Mouse (Mus musculus) T-cell, adult 2 months (primary cell): ENCODE results near the gene Galt.
"Not testable (repeated sequence)": the region's sequence is repeated elsewhere in the genome, so short reads cannot be mapped to it uniquely, and the experiment has no call there.

Source experiments
- DNase-seq: peaks from one replicate; pipeline ENCODE4 v3.0.0; 2022; ENCODE audit warnings: low spot score

Galt gene

DNA sequence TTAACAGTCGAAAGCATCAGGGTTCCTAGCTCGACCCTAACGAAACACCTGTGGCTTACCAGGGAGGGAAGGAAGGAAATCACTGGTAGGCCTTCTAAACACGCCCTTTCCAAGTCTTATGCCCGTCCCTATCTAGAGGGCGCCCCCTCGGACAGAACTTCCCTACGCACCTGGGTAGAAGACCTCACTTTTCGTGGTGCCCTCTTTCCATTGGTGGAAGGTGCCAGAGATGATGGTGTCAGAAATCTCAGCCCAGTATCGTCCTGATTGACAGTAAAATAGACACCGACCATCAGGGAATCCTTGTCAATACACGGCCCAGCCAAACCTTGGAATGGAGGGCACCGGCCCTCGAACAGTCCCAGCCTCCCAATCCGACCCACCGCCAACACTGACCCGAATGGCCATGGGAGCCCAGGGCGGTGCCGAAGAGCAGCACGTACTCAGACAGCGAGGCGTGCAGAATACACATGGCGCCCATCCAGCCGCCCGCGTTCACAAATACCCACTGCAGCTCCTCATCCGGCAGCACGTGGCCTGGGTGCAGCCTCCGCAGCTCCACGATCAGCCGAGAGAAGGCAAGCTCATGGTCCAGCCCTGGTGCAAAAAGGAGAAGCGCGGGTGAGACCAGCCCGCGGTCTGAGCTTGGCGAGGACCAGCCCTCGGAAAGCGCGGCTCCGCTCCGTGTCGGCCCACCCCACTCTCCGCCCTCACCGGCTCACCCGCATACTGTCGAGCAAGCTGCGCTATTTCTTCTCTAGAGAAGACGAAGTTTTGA is 14.5 kb upstream of the Galt start:
- DNase-seq = peak; percentile 20

DNA sequence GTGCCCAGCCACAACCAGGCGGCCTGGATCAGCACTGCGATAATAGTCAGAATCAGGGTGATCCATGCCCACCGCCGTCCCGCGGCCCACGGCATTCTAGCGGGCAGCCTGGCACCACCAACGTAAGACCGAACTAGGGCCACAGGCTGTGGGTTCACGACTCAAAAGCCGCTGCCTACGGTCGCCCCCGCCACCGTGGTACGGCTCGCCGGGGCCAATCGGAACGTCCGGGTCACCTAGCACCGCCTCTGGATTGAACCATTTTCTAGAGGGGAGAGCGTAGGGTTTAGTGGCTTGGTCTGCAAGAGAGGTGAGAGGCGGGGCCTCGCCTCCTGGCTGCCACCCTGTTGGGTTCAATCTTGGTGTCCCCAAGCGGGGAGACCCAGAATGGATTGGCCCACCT is 13.9 kb upstream of the Galt start:
- DNase-seq = peak; percentile 93

DNA sequence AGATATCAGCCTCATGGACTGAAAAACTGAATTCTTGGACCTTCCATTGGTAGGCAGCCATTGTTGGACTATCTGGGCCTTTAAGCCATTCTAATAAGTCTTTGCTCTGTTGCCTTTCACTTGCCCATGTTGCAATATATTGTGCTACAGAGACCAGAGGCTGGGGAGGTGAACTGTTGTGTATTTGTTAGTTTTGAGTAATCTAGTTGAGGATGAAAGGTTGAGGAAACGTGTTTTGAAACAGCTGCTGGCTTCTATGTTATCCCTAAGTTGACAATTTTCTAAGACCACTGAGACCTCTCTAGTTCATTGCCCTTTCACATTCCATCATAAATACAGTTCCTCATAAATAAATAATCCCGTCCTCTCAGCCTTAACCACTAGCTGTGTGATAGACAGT is 10.9 kb upstream of the Galt start:
- no peak for DNase-seq

DNA sequence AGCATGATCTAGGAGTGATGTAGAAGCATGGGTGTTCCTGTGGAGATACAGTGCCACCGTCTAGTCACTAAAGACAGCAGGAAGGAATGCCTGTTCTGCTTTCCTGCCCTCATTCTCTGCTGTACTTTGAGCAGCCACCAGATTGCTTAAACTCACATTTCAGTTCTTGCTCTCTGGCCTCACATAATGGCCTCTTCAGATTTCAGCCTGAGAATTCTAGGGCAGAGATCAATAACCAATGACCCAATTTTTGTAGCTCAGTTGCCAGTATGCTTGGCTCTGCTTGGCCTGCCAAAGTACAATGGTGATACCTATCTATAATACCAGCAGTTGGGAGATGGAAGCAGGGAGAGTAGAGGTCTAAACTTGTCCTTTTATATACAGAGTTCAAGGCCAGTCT is 10.0 kb upstream of the Galt start:
- DNase-seq = no peak

DNA sequence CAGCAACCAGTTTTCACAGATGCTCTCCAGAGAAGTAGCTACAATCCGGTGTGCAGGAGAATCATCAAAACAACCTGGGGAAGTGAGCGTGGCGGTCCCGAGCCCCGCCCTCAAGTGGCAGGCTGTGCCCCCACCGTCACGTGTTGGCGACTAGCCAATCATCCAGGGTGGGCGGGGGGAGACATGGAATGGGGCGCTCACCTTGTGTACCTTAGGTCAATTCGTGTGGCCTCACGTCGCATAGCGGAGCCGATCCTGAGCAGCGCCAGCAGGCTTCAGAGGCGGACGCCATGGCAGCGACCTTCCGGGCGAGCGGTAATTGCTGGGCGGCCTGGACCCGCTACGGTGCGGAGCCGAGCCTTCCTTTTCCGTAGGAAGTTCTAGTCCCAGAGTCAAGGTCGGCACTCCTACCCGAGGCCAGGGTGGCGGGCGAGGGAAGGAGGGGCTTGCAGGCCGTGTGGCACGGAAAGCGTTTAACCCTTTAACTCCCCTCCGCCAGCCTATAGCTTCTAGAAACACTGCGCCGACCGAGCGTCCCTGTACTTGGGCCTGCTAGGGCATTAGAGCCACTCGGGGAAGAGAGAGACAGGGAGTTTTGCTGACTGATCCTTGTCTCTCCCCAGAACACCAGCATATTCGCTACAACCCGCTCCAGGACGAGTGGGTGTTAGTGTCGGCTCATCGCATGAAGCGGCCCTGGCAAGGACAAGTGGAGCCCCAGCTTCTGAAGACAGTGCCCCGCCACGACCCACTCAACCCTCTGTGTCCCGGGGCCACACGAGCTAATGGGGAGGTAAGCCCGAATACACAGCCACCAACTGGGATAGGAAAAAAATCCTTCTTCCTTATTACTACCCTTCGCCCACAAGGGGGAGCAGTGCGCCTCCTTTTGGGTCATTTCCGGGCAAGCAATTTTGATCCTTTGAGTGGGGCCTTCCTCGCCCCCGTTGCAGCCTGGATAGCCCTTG is 594 bp downstream of the Galt start, which contains the start of gene Sigmar1:
TSS of gene Sigmar1 (minus strand) at position 820 of the 968 bp plus-strand sequence.
- peak; percentile 90 for DNase-seq

DNA sequence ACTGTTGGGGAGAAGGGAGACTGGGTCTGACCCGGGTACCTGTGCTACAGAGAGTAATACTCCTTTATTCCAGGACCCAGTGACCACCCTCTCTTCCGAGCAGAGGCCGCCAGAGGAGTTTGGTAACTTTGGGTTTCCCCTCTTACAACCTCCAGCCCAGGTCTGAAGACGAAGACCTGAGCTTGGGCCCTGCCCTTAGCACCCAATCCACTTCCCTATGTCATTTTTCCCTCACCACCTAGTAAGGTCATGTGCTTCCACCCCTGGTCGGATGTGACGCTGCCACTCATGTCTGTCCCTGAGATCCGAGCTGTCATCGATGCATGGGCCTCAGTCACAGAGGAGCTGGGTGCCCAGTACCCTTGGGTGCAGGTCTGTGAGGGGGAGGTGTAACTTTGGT is 1.4 kb downstream of the Galt start:
- DNase-seq = no peak

DNA sequence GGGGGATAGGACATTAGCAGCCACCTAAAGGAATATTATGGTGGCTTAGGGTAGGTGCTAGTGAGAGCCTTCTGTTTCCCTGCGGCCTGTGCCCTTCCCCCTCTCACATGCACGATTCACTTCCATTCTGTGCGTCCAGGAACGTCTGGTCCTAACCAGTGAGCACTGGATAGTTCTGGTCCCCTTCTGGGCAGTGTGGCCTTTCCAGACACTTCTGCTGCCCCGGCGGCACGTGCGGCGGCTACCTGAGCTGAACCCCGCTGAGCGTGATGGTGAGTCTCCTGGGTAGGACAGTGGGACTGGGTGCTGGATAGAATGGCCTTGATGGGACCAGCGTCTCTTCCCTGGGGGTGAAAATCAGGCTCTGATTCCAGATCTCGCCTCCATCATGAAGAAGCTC is 2.3 kb downstream of the Galt start:
- DNase-seq = no peak

DNA sequence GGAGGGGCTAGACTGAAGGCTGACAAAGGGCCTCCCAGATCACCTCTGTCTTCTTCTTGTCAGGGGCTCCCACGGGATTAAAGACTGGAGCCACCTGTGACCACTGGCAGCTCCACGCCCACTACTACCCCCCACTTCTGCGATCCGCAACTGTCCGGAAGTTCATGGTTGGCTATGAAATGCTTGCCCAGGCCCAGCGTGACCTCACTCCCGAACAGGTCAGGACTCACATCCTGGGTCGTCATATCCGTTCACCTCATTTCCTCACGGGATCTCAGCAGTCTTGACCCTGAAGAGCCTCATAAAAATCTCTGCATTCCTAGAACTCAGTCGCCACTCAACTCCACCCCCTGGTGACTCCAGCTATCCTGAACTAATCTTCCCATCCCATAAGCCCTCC is 3.0 kb downstream of the Galt start:
- no peak for DNase-seq

DNA sequence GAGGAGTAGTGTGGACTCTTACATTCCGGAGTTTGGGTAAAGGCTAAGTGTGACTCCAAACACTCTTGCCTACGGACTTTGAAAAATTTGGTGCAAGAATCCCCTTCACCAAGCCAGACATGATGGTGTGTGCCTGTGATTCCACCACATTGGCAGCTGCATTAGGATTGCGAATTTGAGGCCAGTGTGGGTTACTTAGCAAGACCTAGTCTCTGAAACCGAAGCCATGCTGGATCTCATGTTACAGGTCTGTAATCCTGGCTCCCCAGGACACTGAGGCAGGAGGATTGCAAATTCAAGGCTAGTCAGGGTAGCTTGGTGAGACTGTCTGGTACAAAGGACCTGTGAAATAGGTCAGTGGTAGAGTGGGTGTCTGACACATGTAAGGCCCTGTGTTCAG is 3.7 kb downstream of the Galt start:
- DNase-seq = no peak

DNA sequence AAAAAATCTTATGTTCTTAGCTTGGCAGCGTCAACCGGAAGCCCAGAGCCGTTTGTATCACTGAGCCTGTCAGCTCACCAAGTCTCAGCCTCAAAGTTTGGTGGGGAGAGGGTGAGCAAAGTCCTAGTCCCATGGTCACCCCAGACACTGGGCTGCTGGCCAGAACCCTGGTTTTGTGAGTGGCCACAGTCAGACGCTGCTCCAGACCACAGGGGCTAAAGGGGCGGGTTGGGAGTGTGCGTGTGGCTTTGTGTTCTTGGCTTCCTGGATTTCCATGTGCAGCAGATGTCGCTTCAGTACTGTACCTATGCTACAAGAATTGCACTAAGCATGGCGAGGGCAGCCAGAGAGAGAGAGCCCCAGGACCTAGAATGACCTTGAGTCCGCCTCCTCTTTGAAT is 4.2 kb downstream of the Galt start:
- no peak for DNase-seq

DNA sequence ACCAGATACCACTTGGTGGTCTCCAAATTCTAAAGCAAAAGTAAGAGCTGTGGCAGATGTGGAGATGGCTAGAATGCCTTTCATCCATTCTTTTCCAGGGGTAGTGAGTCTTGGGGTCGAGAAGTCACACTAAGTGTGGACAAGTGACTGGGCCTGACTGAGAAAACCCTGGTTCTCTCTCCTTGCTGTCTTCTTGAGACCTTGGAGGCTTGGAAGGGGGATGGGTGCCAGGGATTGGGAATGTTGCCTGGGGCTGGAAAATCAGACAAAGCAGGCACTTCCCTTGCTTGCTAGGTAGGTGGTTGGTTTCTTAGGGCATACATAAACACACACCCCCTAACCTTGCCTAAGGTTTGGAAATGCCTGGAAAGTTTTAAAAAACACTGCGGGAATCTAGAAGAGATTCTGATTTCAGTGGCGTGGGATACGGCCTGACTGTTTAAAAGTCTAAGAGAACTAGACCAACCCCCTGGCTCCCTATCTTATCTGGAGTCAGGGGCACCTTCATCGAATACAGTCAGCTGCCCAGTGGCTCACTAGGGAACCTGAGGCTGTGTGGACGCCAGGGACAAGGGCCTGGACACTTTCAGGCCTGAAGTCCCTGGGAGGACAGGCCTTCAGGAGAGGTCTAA is 4.7 kb downstream of the Galt start:
- DNase-seq = no peak

DNA sequence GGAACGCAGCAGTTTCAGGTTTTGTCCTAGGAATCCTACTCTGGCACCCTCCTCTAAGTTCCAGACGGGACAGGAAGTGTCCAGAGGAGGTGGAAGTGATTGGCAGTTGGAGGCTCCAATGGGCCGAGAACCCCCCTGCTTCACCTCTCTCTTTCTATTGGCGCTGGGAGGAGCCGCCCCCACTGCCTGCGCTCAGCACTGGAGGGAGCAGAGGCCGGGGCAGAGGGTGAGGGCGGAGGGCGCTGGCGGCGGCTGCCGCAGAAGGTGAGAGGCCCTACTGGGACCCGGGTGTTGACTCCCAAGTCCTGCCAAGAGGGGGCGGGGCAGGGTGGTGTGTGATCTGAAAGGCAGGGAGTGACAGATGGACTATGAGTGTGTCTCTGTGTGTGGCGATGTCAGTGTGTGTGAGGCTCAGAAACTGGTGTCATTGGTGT is 5.3 kb downstream of the Galt start:
- DNase-seq = peak; percentile 11

DNA sequence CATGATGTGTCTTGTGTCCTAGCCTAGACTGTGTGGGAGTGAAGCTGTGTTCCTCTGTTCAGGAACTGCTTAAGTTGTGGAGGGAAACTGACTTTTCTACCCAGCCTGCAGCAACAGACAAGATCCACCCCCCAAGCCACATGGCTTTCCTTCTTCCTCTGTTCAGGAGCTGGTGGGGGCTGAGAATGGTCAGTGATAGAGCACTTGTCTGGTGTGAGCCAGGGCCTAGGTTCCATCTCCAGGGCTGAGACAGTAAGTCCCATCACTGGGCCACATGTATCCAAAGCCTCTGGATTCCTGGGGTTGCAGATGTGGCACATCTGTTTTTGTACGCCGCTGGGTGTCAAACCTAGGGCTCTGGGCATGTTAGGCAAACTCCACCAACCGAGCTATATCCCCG is 5.9 kb downstream of the Galt start:
- DNase-seq = no peak

DNA sequence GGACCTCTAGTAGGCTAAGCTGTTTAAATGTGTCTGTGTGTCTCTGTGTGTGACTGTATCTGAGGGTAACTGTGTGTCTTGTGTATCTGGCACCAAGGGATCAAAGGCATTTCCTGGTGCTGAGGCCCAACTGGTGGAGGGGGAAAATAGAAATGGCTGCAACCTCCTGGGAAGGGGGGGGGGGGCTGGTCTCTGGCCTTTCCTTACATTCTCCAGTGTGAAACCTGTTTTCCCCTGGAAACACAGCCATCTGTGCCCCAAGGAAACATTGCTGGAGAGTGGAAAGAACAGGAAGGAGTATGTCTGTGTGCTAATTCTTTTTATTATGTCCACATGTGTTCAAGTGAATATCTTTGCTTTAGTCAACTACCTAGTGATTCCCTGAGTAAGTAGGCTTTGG is 6.7 kb downstream of the Galt start:
- DNase-seq = no peak

DNA sequence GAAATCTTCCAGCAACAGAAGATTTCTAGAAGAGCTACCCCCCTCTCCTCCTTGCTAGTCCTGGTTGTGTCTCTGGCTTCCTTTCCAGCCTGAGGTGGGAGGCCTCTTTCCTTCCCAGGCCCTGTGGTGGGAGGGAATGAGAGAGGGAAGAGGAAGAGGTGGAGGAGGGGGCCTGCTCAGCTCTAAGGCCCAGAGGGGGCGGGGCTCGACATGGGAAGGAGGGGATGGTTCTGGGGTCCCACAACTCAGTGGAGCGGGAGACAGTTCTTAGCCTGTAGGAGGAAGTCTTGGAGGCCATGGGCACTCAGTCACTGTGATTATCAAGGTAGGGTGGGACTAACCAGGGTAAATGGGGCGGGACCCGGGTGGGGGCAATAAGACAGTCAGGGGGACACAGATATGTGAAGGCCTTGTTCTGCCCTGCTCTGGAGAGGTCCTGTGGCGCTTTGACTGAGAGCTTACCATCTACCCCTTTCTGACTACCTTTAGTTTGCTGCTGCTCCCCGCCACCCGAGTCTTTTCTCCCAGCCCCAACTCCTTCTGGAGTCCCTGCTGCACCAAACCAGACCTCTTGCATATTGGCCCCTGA is 7.2 kb downstream of the Galt start:
- no peak for DNase-seq

DNA sequence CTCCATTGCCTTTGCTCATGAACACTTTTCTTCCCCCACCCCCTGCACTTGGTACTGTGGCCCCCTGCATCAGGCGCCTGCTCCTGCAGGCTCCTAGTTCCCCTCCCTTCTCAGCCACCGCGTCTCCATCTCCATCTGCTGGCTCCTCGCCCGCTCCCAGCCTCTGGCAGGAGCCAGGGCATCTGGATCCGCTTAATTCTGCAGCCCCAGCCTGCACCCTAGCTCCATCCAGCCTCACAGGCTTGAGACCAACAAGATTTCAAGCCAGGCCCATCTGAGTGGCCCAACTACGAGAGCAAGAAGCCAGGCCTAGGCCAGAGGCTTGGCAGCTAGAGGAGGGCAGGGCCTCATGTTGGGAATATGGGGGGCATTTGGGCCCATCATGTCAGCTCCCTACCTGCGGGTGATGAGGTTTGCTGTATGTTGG is 7.7 kb downstream of the Galt start:
- DNase-seq = not testable (repeated sequence)

DNA sequence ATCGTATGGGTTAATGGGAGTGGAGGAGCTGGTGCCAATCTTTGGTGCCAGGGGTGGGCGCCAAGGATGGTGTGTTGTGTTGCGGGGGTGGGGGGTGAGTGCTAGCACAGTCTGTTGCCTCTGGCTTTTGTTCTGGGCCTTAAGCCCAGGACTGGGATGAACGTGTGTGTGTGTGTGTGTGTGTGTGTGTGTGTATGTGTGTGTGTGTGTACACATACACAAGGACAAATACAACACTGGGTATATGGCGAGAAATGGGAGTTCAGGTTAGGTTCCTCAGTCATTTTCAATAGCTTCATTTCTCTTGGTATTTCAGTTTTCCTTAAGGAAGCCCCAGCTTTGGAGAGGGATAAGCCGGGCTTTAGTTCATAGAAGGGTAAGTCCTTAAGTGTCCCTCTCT is 8.1 kb downstream of the Galt start:
- DNase-seq = not testable (repeated sequence)

DNA sequence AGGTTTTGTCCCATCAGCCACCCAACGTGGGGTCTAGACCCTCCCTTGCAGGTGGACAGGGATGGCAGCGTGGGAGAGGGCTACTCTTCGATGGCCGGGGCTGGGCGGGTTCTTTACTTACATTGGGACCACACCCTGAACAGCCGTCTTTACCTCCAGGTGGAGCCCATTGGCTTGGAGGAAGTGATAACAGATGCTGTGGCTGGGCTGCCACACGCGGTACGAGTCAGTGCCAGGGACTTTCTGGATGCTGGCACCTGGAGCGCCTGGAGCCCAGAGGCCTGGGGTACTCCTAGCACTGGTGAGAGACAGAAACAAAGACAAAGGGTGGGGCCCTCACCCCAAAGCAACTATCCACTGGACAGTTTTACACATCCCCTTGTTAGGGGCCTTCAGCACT is 12.3 kb downstream of the Galt start:
- DNase-seq = not testable (repeated sequence)

DNA sequence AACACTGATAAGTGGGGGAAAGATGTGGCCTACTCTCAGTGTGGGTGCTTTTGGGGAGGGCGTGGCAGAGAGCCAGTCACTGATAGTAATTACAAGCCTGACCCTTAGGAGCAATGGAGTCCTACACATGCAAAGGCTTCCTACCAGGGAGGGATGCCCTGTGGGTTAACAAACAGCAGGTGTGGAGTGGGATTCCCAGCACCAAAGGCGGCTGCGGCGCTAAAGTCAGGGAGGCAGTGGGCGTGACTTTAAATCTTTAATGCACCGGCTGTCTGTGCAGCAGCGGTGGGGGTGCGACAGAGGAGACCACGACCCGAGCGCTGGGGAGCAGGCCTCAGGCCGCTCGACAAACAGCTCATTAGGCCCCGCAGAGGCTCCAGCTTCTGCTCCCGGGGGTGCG is 17.9 kb downstream of the Galt start:
- not testable (repeated sequence) for DNase-seq

DNA sequence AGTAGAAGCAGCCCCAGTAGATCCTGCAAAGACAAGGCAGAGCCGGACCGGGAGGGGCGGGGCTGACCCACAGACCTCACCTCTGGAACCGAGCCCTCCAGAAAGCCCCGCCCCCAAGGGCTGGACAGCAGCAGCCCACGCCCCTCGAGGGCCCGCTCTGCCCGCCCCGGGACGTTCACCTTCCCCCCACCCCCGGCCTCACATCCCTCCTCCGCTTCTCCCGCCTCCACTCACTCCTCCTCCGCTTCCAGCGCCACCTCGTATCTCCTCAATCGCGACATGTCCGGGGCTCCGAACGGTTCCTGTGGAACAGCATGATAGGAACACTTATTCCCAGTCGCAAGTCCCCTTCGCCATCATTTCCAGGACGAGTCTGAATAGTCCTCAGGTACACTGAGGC is 18.5 kb downstream of the Galt start:
- peak; percentile 59 for DNase-seq

DNA sequence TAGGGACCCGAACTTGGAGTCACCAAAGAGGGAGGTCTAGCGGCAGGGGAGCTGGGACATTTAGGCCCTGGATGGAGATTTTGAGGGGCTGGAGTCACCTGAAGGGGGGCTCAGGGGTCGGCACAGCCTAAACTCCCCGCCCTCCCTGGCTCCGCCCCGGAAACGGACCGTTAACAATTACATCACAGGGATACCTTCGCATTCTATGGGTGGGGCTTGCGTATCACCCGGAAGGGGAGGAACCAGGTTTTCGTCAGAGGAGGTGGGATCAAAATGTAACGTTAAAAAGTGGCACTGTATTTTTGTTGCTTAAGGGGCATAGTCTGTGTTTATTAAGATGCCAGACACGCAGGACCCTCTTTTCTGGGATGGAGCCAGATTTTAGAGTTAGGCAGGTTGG is 19.0 kb downstream of the Galt start, which contains the start of gene Ccl27a:
TSS of gene Ccl27a (minus strand) at position 246 of the 400 bp plus-strand sequence.
- DNase-seq = peak; percentile 85

DNA sequence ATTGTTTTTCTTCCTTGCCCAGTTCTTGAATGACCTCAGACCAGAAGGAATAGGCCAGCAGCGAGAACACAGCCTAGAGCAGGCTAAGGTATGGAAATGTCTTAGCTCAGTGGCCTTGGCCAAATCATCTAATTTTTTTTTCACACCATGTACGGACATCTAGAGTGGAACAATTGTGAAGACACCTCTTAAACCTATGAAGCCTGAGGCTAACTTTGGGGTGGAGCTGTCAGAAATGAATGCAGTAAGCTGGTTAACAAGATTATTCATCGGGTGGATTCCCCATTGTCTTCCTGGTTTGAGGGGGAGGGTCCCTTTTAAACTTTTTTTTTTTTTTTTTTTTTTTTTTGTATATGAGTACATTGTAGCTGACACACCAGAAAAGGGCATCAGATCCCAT is 19.5 kb downstream of the Galt start:
- DNase-seq = not testable (repeated sequence)
